Mouse (Mus musculus) heart, adult 2 months (tissue): ENCODE results near the gene Tsc1.

Experiments used
- CTCF ChIP-seq: fragments of 200-600 bp; IDR thresholded peaks from 2 replicates; pipeline ENCODE4 v1.8.1; 2022; ENCODE audit warnings: antibody characterized with exemption, mild to moderate bottlenecking, moderate library complexity
- EP300 ChIP-seq: fragments of 200-500 bp; IDR thresholded peaks from 2 replicates; pipeline ENCODE4 v1.6.1; 2011; ENCODE audit warnings: low read depth, low read length, control low read depth; ENCODE audit not compliant: insufficient read depth
- POLR2A ChIP-seq: fragments of 200-500 bp; IDR thresholded peaks from 2 replicates; pipeline ENCODE4 v1.6.1; 2011; ENCODE audit warnings: mild to moderate bottlenecking, low read depth, low read length, control low read depth; ENCODE audit not compliant: insufficient read depth

DNA sequence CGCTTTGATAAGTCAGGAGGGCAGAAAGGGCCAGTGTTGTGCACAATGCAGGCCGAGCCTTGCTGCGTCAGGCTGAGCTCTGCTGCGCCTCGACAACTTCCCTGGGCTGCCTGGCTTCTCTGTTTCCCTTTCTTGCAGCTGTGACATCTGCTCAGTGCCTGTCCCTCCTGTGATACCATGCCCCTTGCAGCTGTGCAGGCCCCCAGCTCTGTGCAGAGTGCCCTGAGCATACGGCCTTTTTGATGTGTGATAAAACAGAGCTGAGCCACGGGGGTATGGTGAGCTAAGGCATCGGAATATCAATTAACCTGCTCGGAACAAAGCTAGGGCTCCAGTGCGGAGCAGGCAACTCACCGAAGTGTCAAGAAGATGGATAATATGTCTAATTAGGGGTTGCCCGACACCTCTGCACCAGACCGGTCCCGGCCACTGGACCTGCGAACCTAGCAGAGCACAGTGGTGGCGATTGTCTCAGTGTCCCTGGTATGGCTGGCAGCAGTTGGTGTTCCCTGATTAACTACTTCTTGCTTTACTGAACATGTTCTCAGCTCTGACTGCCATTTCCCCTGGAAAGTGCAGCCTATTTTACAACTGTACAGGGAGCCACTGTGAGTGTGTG is 86.9 kb downstream of the Tsc1 start:
- TF ChIP-seq CTCF, result no peak
- no peak for TF ChIP-seq POLR2A
- TF ChIP-seq EP300, result no peak
